9 mouse cellular contexts compared by ENCODE assay signal in the genomic region with DNA sequence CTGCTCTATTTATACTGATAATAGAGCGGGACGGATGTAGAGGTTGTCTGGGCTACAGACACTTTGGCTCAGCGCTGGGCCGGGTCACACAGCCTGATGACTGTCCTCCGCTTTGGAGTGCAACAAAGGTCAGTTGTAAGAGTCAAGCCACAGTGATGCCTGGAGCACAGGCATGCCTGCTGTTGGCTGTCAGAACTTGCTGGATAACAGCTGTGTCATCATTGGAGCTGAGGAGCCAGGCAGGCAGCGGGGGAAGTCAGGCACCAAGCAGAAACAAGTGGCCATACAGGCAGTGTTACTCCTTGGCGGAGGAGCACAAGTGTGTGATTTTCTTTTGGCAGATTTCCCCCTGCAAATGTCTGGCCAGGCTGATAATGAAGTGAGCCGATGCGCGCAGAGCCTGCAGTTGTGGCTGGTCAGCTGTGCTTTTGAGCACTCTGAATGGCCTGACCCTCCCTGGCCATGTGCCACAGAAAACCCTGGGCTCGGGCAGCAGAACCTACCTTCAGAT. TPM values are rescaled to one million over a fixed set of nuclear protein-coding genes. Genes with fewer than 3 reads are reported as not detected.
DNase-seq lines count a peak whose midpoint lies in the region; ATAC-seq and TF ChIP-seq lines count a peak whose summit lies in the region.
"Had no signal": no experiment of that assay in that cellular context is flagged by ENCODE, and none has a peak within 500 bp of the region (broad histone marks: within the 10 kb centered on the region; RNA-seq: fewer than 3 reads in every experiment).

No protein-coding gene starts in this region.

- 0 out of 2 replicates have a peak, but pooled peaks have one; percentile 57 for TF ChIP-seq EP300 in heart, postnatal 0 days (IDR thresholded peaks at IDR 0.05; ENCODE audit: low read depth)

- H3K4me3 ChIP-seq in heart, postnatal 0 days (ENCODE audit: low read depth, low read length) = no peak overlapping the region
- H3K4me3 ChIP-seq: megakaryocyte, embryonic 14.5 days had no signal

- TF ChIP-seq CTCF in heart, postnatal 0 days (IDR thresholded peaks at IDR 0.05; ENCODE audit: low read depth) = no peak

- peak overlapping the region; percentile 75 for H3K27ac ChIP-seq in heart, postnatal 0 days (ENCODE audit: low read depth)

- no peaks in the 10 kb centered on the region for H3K27me3 ChIP-seq in heart, postnatal 0 days (ENCODE audit: control insufficient read depth, insufficient read depth, low read length)

- 7% methylated on average over 11 of the region's 11 CpGs for WGBS in heart, postnatal 0 days

- no peaks in the 10 kb centered on the region for H3K36me3 ChIP-seq in heart, postnatal 0 days (replicated peaks; ENCODE audit: control insufficient read depth, insufficient read depth, low read length)

- no peaks in the 10 kb centered on the region for H3K9me3 ChIP-seq in heart, postnatal 0 days (replicated peaks; ENCODE audit: control insufficient read depth, low read length)
- H3K9me3 ChIP-seq: megakaryocyte, embryonic 14.5 days had no signal

- H3K4me1 ChIP-seq in heart, postnatal 0 days (ENCODE audit: control insufficient read depth, insufficient read depth) = peaks cover 86% of the 10 kb centered on the region

- peak; percentile 76 for DNase-seq in urinary bladder, postnatal 14 days (ENCODE audit: low spot score)
- no peak for DNase-seq in urinary bladder, adult 2 months (ENCODE audit: low spot score)
- peak; percentile 56 for DNase-seq in fibroblast of lung, adult 2 months (ENCODE audit: low read depth)
- DNase-seq in heart, postnatal 0 days (ENCODE audit: low spot score) = peak; percentile 81
- peak; percentile 70 for DNase-seq in kidney, postnatal 36 days
- peak; percentile 53 for DNase-seq in lung, postnatal 36 days
- peak; percentile 67 for DNase-seq in testis, postnatal 10 days (ENCODE audit: low spot score)

- no peak overlapping the region for H3K9ac ChIP-seq in heart, postnatal 0 days (replicated peaks; ENCODE audit: low read depth, low read length)

- H3K4me2 ChIP-seq in heart, postnatal 0 days (ENCODE audit: low read depth, low read length) = 0 out of 2 replicates have a peak overlapping the region, but pooled peaks have one; percentile 21

- peak; percentile 53 for ATAC-seq in heart, postnatal 0 days (ENCODE audit: insufficient read depth, low read depth)
- no peak for ATAC-seq in megakaryocyte, adult 5-6 weeks (ENCODE audit: poor library complexity, severe bottlenecking)

RNA-seq across cellular contexts. Expression of gene Umps, which starts 25.5 kb away (rescaled TPM):
- polyA plus RNA-seq in urinary bladder, adult 2 months (2012; rRNA removed) = 10.7 and 10.9 TPM in 2 replicates
- total RNA-seq in heart, postnatal 0 days (2014; rRNA removed; ENCODE audit: low replicate concordance) = 14.3 and 15.0 TPM in 2 replicates
- 12.5 and 12.6 TPM in 2 replicates for polyA plus RNA-seq in heart, postnatal 0 days (2015; fragmentation: Nextera tagmentation; extraction: Ambion mirVana)
- 19.6 and 23.1 TPM in 2 replicates for total RNA-seq in megakaryocyte, adult 5-6 weeks (2015)
- total RNA-seq in megakaryocyte, adult 5-6 weeks (2017) = 34.8 and 35.9 TPM in 2 replicates
